Mouse (Mus musculus) ES-Bruce4 (cell line): Measurements from ENCODE around the gene Mrln. TPM values are rescaled to one million over a fixed set of nuclear protein-coding genes. Genes with fewer than 3 reads are reported as not detected.
A peak's percentile ranks its signal among the peaks of the same experiment; 100 is the strongest.

Experiments
- H3K27ac ChIP-seq: 2 replicates; pipeline ENCODE4 v1.5.1; 2012; ENCODE audit warnings: low read length, inconsistent platforms; ENCODE audit not compliant: insufficient read depth
- H3K27me3 ChIP-seq: 2 replicates; pipeline ENCODE4 v1.6.1; 2012; ENCODE audit warnings: mild to moderate bottlenecking, low read length, inconsistent platforms; ENCODE audit not compliant: control insufficient read depth, poor library complexity, insufficient read depth, severe bottlenecking
- H3K36me3 ChIP-seq: 2 replicates; pipeline ENCODE4 v1.6.1; 2012; ENCODE audit warnings: inconsistent platforms, mild to moderate bottlenecking, low read length, moderate library complexity; ENCODE audit not compliant: control insufficient read depth, poor library complexity, insufficient read depth, severe bottlenecking
- H3K4me1 ChIP-seq: one replicate; pipeline ENCODE4 v1.8.1; 2011; ENCODE audit warnings: low read length; ENCODE audit not compliant: control insufficient read depth, insufficient read depth
- H3K4me3 ChIP-seq: 2 replicates; pipeline ENCODE4 v1.5.1; 2011; ENCODE audit warnings: low read depth, mild to moderate bottlenecking, low read length
- H3K9ac ChIP-seq: 2 replicates; pipeline ENCODE4 v1.6.1; 2012; ENCODE audit warnings: low read depth, mild to moderate bottlenecking, inconsistent platforms; ENCODE audit not compliant: poor library complexity, severe bottlenecking
- H3K9me3 ChIP-seq: replicated peaks from 2 replicates; pipeline ENCODE4 v1.6.1; 2012; ENCODE audit warnings: mild to moderate bottlenecking, low read length, inconsistent platforms; ENCODE audit not compliant: control insufficient read depth, poor library complexity, insufficient read depth, severe bottlenecking
- CTCF ChIP-seq: IDR thresholded peaks from one replicate; pipeline ENCODE4 v1.8.1; 2011; ENCODE audit warnings: low read depth, low read length
- EP300 ChIP-seq: IDR thresholded peaks from 2 replicates; pipeline ENCODE4 v1.6.1; 2011; ENCODE audit warnings: low read depth, low read length; ENCODE audit not compliant: insufficient read depth
- POLR2A ChIP-seq: IDR thresholded peaks from one replicate; pipeline ENCODE4 v1.8.1; 2011; ENCODE audit warnings: low read length; ENCODE audit not compliant: insufficient read depth
- polyA plus RNA-seq: library from polyadenylated mRNA; stranded (reverse); fragments of >200 nt; gene quantifications from 2 replicates; pipeline ENCODE4 v1.2.4, GENCODE M21; 2011; ENCODE audit warnings: low read depth; ENCODE audit not compliant: missing spikeins, insufficient read depth, insufficient read length

The Mrln gene
- polyA plus RNA-seq, 1 experiment: not detected

GRCm38 (mm10) chr10:70163681-70164080, 40.8 kb upstream of the Mrln start:
- Histone ChIP-seq H3K36me3 (no peaks in the 10 kb centered on the region), H3K9me3 (no peaks in the 10 kb centered on the region), H3K9ac (no peak overlapping the region), H3K4me3 (no peak overlapping the region), H3K4me1 (no peaks in the 10 kb centered on the region), H3K27me3 (no peaks in the 10 kb centered on the region), H3K27ac (no peak overlapping the region)
- no peak for TF ChIP-seq EP300

DNA sequence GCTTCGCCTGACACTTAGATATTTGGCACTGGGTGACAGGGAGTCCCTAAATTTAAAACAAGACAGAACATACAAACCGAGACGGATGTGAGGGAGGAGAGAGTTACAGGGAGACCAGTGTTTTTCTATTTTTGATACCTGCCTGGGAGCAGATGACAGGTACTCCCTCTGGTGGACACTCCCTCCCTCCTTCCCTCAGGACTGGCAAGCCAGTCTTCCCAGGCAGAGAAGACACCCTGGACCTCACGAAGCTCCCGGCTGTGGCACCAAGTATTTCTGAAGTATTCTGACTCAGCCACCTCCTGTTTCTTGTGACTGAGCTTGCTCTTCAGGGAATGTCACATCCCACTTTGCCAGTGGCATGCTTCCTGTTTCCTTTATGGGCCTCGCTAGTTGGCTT, 38.6 kb upstream of the Mrln start:
- Histone ChIP-seq H3K9ac (no peak overlapping the region), H3K9me3 (no peaks in the 10 kb centered on the region), H3K4me1 (no peaks in the 10 kb centered on the region), H3K36me3 (peaks cover 11% of the 10 kb centered on the region), H3K27me3 (no peaks in the 10 kb centered on the region), H3K27ac (no peak overlapping the region), H3K4me3 (no peak overlapping the region)
- TF ChIP-seq EP300 (no peak), CTCF (peak; percentile 42)

DNA sequence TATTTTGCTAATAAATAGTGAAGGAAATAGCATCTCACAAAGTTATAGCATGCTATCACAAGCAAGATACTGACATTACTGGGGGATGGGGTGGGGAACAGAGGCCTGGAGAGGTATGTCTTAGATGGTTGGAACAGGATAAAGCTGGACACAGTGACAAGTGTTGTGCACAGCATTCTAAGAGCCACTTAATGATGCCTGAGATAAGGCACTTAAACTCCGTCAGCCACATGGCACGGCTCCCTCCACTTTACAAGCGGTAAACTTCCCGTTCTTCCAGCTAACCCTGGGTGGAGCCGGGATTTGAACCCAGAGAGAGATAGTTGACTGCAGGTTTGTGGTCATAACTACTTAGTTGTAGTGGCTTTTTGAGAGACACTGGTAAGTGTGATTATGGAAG, 38.0 kb upstream of the Mrln start:
- Histone ChIP-seq H3K4me3 (no peak overlapping the region), H3K4me1 (no peaks in the 10 kb centered on the region), H3K27ac (no peak overlapping the region), H3K9ac (no peak overlapping the region), H3K9me3 (no peaks in the 10 kb centered on the region), H3K27me3 (no peaks in the 10 kb centered on the region), H3K36me3 (peaks cover 16% of the 10 kb centered on the region)
- TF ChIP-seq EP300: no peak
- TF ChIP-seq CTCF: no peak
- TF ChIP-seq POLR2A: no peak

DNA sequence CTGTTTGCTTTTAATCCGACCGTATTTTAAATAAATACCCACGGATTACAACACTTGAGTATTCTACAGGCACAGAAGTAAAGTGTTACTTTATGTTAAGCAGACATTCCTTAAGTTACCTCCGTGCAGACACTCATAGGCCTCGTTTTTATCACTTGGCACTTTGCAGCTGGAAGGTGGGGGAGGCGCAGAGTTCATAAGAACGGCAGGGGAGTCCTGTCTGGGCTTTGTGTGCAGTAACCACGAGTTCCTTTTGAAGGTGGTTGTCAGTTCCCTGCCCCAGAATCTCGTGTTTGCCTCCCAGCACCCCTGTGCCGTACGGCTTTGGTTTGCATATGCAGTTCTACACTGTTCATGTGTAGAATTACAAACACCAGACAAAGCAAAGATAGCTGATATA, 36.8 kb upstream of the Mrln start:
- H3K36me3 ChIP-seq: peaks cover 16% of the 10 kb centered on the region
- no peak overlapping the region for H3K9ac ChIP-seq
- TF ChIP-seq CTCF (no peak), EP300 (no peak), POLR2A (no peak)
- no peaks in the 10 kb centered on the region for H3K9me3 ChIP-seq
- H3K4me3 ChIP-seq: no peak overlapping the region
- H3K27me3 ChIP-seq: no peaks in the 10 kb centered on the region
- no peak overlapping the region for H3K27ac ChIP-seq
- no peaks in the 10 kb centered on the region for H3K4me1 ChIP-seq

GRCm38 (mm10) chr10:70168396-70168795, 36.1 kb upstream of the Mrln start:
- H3K4me3 ChIP-seq: no peak overlapping the region
- no peak overlapping the region for H3K27ac ChIP-seq
- H3K4me1 ChIP-seq: no peaks in the 10 kb centered on the region
- H3K36me3 ChIP-seq: peaks cover 16% of the 10 kb centered on the region
- H3K9me3 ChIP-seq: no peaks in the 10 kb centered on the region
- no peaks in the 10 kb centered on the region for H3K27me3 ChIP-seq
- TF ChIP-seq POLR2A (no peak), CTCF (no peak), EP300 (no peak)
- no peak overlapping the region for H3K9ac ChIP-seq

DNA sequence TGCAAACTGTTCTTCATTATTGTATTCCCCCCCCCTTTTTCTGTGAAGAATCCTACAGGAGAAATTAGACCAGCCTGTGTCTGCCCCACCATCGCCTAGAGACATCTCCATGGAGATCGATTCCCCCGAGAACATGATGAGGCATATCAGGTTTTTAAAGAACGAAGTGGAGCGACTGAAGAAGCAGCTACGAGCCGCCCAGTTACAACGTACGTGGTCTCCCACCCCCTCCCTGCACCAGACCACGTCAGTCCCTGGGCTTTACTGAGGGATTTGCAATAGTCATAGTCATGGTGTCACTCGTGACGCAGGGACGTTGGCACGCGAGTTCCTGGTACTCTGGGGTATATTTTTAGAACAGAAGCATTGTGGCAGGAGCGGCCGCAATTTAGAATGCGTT, 35.4 kb upstream of the Mrln start:
- Histone ChIP-seq H3K36me3 (peaks cover 16% of the 10 kb centered on the region), H3K27ac (no peak overlapping the region), H3K4me1 (no peaks in the 10 kb centered on the region), H3K4me3 (no peak overlapping the region), H3K9ac (no peak overlapping the region), H3K27me3 (no peaks in the 10 kb centered on the region), H3K9me3 (no peaks in the 10 kb centered on the region)
- TF ChIP-seq CTCF: no peak
- TF ChIP-seq EP300: no peak

DNA sequence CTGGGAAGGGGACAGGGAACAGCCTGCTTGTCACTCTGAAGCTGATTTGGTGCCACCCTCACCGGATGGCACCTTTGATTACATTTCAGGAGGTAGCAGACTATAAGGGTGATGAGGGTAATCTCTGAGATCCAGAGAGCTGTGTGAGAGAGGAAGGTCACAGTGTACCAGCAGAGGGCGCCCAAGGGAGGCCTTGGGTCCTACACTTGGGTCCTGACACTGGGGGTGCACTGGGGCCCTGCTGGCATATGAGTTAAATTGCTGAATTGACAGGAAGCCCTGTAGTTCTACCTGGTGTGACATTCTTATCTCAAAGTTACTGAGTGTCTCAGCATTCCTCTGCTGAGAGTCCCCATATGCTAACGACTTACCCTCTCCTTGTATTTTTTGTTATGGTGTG, 31.1 kb upstream of the Mrln start:
- no peak overlapping the region for H3K27ac ChIP-seq
- peaks cover 20% of the 10 kb centered on the region for H3K36me3 ChIP-seq
- TF ChIP-seq POLR2A (no peak), EP300 (no peak), CTCF (peak; percentile 90)
- H3K4me1 ChIP-seq: no peaks in the 10 kb centered on the region
- no peaks in the 10 kb centered on the region for H3K27me3 ChIP-seq
- H3K9me3 ChIP-seq: no peaks in the 10 kb centered on the region
- H3K4me3 ChIP-seq: no peak overlapping the region
- no peak overlapping the region for H3K9ac ChIP-seq
